Mouse (Mus musculus): Measurements from ENCODE around the gene Gm20838. TPM values are rescaled to one million over a fixed set of nuclear protein-coding genes. Genes with fewer than 3 reads are reported as not detected.
"Not testable (repeated sequence)": the region's sequence is repeated elsewhere in the genome, so short reads cannot be mapped to it uniquely, and the experiment has no call there.

Gm20838 gene
- polyA plus RNA-seq (2012; rRNA removed), result not detected in 2 replicates

GRCm38 (mm10) chrY:33543064-33543463 is at the start of gene Gm20838:
Gene Gm20838, minus strand, starts transcription at chrY:33543164.
- DNase-seq (ENCODE audit: low read depth), result not testable (repeated sequence)
